ENCODE assay signal across 16 mouse cellular contexts in the genomic region with DNA sequence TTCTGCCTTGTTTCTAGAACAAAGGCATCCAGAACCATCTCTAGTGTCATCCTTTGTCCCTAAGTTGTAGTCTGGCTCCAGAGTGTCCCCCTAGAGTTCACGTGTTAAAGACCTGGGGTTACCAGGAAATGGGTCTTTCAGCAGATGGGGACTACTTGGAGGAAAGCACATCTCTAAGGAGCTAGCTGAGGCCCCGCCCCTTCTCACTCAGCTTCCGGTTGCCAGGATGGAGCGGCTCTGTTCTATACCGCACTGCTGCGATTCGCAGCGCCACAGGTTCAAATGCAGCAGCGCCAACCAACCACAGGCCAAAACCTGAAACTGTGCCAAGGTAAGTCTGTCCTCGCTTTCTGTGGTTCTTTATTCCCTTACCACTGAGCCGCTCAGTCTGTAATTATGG.
"Had no signal": no experiment of that assay in that cellular context is flagged by ENCODE, and none has a peak within 500 bp of the region (broad histone marks: within the 10 kb centered on the region; RNA-seq: fewer than 3 reads in every experiment).

No protein-coding gene starts in this region.

- ATAC-seq: liver, postnatal 0 days; lung, postnatal 0 days; midbrain, embryonic 13.5 days; midbrain, embryonic 15.5 days had no signal

- H3K9me3 ChIP-seq: lung, embryonic 15.5 days; megakaryocyte, embryonic 14.5 days; midbrain, embryonic 13.5 days; midbrain, embryonic 15.5 days; neural tube, embryonic 12.5 days had no signal

- H3K27ac ChIP-seq: lung, embryonic 15.5 days; macrophage; midbrain, embryonic 13.5 days; midbrain, embryonic 15.5 days; neural tube, embryonic 12.5 days had no signal

- H3K9ac ChIP-seq: liver, postnatal 0 days; lung, embryonic 15.5 days; midbrain, embryonic 13.5 days; midbrain, embryonic 15.5 days; neural tube, embryonic 12.5 days had no signal

- H3K27me3 ChIP-seq: lung, embryonic 15.5 days; midbrain, embryonic 13.5 days; midbrain, embryonic 15.5 days; neural tube, embryonic 12.5 days had no signal

- DNase-seq: liver, postnatal 0 days; lung, adult 2 months; lung, postnatal 14 days; lung, postnatal 36 days; right cerebral cortex, postnatal 14 days; spleen, adult 18-20 months; thymus, adult 2 months; thymus, postnatal 25 days; thymus, postnatal 4 days had no signal

- H3K4me3 ChIP-seq: lung, embryonic 15.5 days; megakaryocyte, embryonic 14.5 days; midbrain, embryonic 13.5 days; midbrain, embryonic 15.5 days; neural tube, embryonic 12.5 days had no signal
